Mouse (Mus musculus) liver, postnatal 0 days (tissue): ENCODE measurements around the gene Fam13c.

ENCODE experiments used
- CTCF ChIP-seq: sonication (generic); IDR thresholded peaks from 2 replicates; pipeline ENCODE4 v1.5.1; 2016; ENCODE audit warnings: antibody characterized with exemption, low read depth
- EP300 ChIP-seq: IDR thresholded peaks from 2 replicates; pipeline ENCODE4 v1.6.1; 2016; ENCODE audit warnings: antibody characterized with exemption, low read depth, mild to moderate bottlenecking

- TF ChIP-seq CTCF (peak; percentile 15; the same call in 1 of the 2 replicates), EP300 (no peak)
Measured at GRCm38 (mm10) chr10:70594007-70594406, 153.7 kb downstream of the Fam13c start.
